Mouse (Mus musculus) kidney, adult 2 months (tissue): ENCODE data around the gene Hoxd13. TPM values are rescaled to one million over a fixed set of nuclear protein-coding genes. Genes with fewer than 3 reads are reported as not detected.

ENCODE experiments used
- DNase-seq: peaks from one replicate; pipeline ENCODE4 v3.0.0; 2021
- H3K27ac ChIP-seq: fragments of 200-500 bp; 2 replicates; pipeline ENCODE4 v1.5.1; 2012; ENCODE audit warnings: low read depth, low read length, control low read depth, inconsistent platforms; ENCODE audit not compliant: insufficient read depth
- H3K27me3 ChIP-seq: fragments of 200-500 bp; replicated peaks from 2 replicates; pipeline ENCODE4 v1.6.1; 2012; ENCODE audit warnings: mild to moderate bottlenecking, moderate library complexity, low read length, inconsistent platforms; ENCODE audit not compliant: control insufficient read depth, insufficient read depth
- H3K36me3 ChIP-seq: fragments of 200-500 bp; 2 replicates; pipeline ENCODE4 v1.6.1; 2012; ENCODE audit warnings: mild to moderate bottlenecking, moderate library complexity, low read length, inconsistent platforms; ENCODE audit not compliant: control insufficient read depth, insufficient read depth
- H3K4me1 ChIP-seq: fragments of 200-500 bp; 2 replicates; pipeline ENCODE4 v1.6.1; 2011; ENCODE audit warnings: low read length; ENCODE audit not compliant: control insufficient read depth, insufficient read depth
- H3K4me3 ChIP-seq: fragments of 200-500 bp; 2 replicates; pipeline ENCODE4 v1.5.1; 2011; ENCODE audit warnings: mild to moderate bottlenecking, low read depth, low read length, control low read depth; ENCODE audit not compliant: insufficient read depth
- CTCF ChIP-seq: fragments of 200-500 bp; conservative IDR thresholded peaks from 2 replicates; pipeline ENCODE4 v1.5.1; 2011; ENCODE audit warnings: low read depth, mild to moderate bottlenecking, control low read depth, low read length, moderate library complexity, mixed read lengths; ENCODE audit not compliant: insufficient read depth, insufficient read length
- POLR2A ChIP-seq: fragments of 200-500 bp; IDR thresholded peaks from one replicate; pipeline ENCODE4 v1.6.1; 2011; ENCODE audit warnings: low read depth, low read length, control low read depth
- WGBS: fragments of 180-500 bp; shearing (Covaris S2); methylation state at CpG from one replicate; pipeline ENCODE4 v1.1.7; 2018; 5-methylcytosine and 5-hydroxymethylcytosine counted together
- polyA plus RNA-seq: library from polyadenylated mRNA; depleted of rRNA; stranded (reverse); fragments of >200 nt; gene quantifications from 2 replicates; pipeline ENCODE4 v1.2.3, GENCODE M21; 2012

Gene Hoxd13
- polyA plus RNA-seq, 1 experiment, result not detected

DNA sequence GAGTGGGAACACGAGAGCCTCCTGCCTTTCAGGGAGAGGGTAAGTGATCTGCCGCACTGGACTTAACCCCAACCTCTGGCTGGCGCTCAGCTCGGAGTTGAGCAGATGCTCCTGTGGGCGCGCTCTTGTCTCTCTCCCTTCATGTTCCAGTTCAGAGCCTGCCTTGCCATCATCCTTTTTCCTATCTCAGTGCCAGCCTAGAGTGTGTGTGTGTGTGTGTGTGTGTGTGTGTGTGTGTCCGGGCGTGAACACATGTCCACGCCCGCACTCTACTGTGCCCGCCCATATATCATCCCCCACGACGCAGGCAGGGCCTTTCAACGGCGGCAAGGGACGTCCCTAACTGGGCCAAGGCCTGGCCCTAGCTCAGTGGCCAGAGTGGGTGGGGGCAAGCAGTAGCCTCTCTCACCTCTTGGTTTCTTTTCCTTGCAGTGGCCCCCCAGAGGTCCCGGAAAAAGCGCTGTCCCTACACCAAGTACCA is 15.4 kb downstream of the Hoxd13 start:
- no peak overlapping the region for H3K27ac ChIP-seq
- H3K4me3 ChIP-seq, result peak overlapping the region; percentile 46
- no peaks in the 10 kb centered on the region for H3K4me1 ChIP-seq
- WGBS, result 8% methylated on average over 18 of the region's 18 CpGs
- H3K36me3 ChIP-seq, result no peaks in the 10 kb centered on the region
- no peak for DNase-seq
- H3K27me3 ChIP-seq, result peaks cover 11% of the 10 kb centered on the region
- TF ChIP-seq POLR2A (no peak), CTCF (no peak)

DNA sequence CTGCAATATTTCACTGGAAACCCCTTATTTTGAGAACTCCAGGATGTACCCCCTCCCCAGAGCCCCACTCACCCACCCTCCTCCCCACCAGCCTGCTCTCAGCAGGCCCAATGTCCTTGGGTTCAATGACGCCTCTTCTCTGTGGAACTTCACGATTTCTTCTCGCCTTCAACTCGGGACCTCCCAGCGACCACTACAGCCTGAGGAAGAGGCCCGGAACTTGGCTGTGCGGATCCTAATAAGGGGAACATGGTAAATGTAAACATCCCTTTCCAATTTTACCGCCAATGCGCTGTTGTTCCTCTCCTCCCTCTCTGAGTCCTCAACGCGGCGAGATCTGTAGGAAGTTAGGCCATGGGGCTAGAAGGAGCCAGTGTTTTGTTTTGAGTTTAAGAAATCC is 16.0 kb downstream of the Hoxd13 start:
- Histone ChIP-seq H3K27ac (no peak overlapping the region), H3K36me3 (no peaks in the 10 kb centered on the region), H3K4me3 (peak overlapping the region; percentile 27), H3K27me3 (peaks cover 11% of the 10 kb centered on the region), H3K4me1 (no peaks in the 10 kb centered on the region)
- 52% methylated on average over 12 of the region's 12 CpGs for WGBS
- TF ChIP-seq POLR2A, result no peak
- no peak for TF ChIP-seq CTCF
- DNase-seq, result no peak

GRCm38 (mm10) chr2:74685059-74685603 is 17.0 kb downstream of the Hoxd13 start:
- Histone ChIP-seq H3K27ac (no peak overlapping the region), H3K4me1 (no peaks in the 10 kb centered on the region), H3K36me3 (no peaks in the 10 kb centered on the region), H3K4me3 (no peak overlapping the region), H3K27me3 (peaks cover 10% of the 10 kb centered on the region)
- no peak for DNase-seq
- WGBS, result 55% methylated on average over 4 of the region's 4 CpGs
- TF ChIP-seq POLR2A, result no peak
- no peak for TF ChIP-seq CTCF

DNA sequence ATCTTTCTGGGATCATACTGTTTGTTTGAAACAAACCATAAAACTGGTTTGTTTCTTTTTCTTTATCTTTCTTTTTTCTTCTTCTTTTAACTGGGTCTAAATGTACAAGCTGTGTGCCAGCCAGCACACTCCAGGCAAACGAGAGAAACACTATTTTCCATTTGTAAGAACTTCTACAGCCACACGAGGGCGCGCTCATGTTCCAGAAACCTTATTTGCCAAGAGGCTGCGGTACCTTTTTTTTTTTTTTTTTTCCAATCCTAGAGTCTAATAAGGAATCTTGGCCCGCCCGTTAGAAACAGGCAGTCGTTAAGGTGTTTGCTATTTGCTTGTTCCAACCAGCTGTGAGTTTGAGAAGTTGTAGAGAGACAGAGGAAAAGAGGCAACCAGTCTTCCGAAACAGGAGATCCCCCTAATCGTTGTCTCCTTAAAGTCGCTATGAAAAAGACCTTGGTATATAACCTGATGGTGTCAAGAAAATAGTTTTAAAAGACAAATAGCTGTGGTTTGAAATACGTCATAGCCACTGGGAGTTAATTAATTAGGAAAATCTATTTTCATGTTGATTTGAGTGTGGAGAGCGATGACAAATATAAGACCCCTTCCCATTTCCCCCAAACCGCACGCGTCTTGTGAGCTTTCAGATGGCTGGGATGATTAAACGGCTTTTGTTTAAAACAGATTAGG is 18.3 kb downstream of the Hoxd13 start:
- Histone ChIP-seq H3K4me3 (peak overlapping the region; percentile 46), H3K27ac (peak overlapping the region; percentile 84), H3K27me3 (peaks cover 10% of the 10 kb centered on the region), H3K4me1 (no peaks in the 10 kb centered on the region), H3K36me3 (no peaks in the 10 kb centered on the region)
- TF ChIP-seq POLR2A (no peak), CTCF (peak; percentile 60)
- WGBS, result 13% methylated on average over 17 of the region's 17 CpGs
- peak; percentile 91 for DNase-seq

DNA sequence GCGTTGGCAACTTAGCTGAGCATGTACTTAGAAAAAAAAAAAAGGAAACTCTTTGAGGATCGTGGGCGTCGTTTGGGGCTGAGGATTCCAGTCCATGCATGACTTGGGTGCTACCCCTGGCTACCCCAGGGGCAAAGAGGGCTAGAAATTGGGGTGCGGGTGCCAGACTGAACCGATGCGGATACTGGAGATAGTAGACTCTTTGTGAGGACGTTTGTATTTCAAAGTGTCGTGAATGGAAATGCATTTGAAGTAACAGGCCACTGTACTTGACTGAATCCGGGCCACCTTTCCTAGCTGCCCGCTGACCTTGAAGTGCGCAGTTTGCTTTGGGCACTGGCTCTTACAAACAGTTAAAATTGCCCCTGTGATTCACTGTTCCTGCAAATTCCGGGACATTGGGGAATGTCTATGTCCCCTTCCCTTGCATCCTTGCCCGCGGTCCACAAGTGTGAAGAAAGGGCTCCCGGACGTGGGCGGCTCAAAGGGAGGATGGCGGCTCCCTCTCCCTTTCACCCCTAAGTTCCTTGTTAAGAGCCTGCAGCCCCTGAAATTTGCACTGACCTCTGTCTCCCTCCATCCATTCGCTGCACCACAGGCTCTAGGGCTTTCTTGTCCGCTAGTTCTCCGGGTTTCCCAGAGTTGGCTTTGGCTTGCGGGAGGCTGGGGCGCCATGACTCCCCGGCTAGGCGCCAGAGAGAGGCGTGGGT is 19.0 kb downstream of the Hoxd13 start:
- Histone ChIP-seq H3K4me3 (peak overlapping the region; percentile 46), H3K27ac (peak overlapping the region; percentile 84)
- no peak for DNase-seq

DNA sequence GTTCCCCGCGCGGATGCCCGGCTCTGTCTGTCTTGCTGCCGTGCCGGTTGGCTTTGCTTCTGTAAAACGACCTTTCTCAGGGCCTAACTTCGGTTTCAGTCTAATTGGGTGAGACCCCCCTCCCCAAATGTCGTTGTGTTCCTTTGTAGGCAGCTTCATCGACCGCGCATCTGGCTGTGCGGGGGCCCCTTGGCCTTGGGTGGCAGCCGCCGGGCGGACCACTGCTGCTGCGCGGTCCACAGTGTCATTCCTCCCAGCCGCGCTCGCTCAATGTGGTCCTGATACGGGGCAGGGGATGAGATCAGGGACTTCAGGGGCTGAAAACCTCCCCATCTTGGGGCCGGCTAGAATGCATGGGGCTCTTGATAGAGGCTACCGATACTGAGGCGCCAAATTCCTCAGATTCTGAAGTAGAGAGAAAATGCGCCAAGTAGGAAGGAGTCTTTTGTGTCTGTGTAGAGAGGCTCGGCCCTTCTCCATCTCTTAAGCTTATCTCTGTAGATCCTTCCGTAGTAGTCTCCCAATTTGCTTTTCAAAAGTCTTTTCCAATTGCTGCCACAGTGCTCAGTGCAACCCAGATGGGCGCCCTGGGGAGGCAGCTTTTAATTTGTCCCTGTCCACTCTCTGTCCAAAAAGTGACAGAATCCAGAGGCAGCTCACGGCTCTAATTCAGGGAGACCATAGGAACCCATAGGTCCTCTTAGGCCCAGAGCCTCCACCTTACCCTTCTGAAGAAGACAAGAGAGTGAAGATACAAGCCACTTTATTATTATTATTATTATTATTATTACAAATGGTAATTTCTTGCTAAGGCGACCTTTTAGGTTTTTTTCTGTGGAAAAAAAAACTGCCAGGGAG is 19.8 kb downstream of the Hoxd13 start:
- Histone ChIP-seq H3K36me3 (no peaks in the 10 kb centered on the region), H3K4me1 (no peaks in the 10 kb centered on the region), H3K4me3 (peak overlapping the region; percentile 46), H3K27me3 (peaks cover 5% of the 10 kb centered on the region), H3K27ac (peak overlapping the region; percentile 84)
- peak; percentile 38 for DNase-seq
- 18% methylated on average over 31 of the region's 31 CpGs for WGBS
- TF ChIP-seq CTCF, result no peak
- TF ChIP-seq POLR2A, result no peak

More for the DNA sequence above, 19.0 kb downstream of the Hoxd13 start:
- WGBS, result 6% methylated on average over 27 of the region's 27 CpGs
- H3K4me1 ChIP-seq, result no peaks in the 10 kb centered on the region
- peaks cover 8% of the 10 kb centered on the region for H3K27me3 ChIP-seq
- no peak for TF ChIP-seq POLR2A
- no peak for TF ChIP-seq CTCF
- no peaks in the 10 kb centered on the region for H3K36me3 ChIP-seq
